Mouse (Mus musculus) forebrain, postnatal 0 days (tissue): ENCODE results near the gene Galnt9. TPM values are rescaled to one million over a fixed set of nuclear protein-coding genes. Genes with fewer than 3 reads are reported as not detected.
A peak's percentile ranks its signal among the peaks of the same experiment; 100 is the strongest.

Experiments used
- ATAC-seq: fragments of 200-750 bp; cut with Nextera tagmentation; 2 replicates; pipeline ENCODE4 v1.8.0; 2017; ENCODE audit warnings: mild to moderate bottlenecking, moderate library complexity
- DNase-seq: peaks from one replicate; pipeline ENCODE4 v3.0.0-alpha.2; 2015
- H3K27ac ChIP-seq: fragments of 300-500 bp; sonication (generic); 2 replicates; pipeline ENCODE4 v1.5.1; 2014; ENCODE audit warnings: low read depth, mild to moderate bottlenecking, antibody characterized with exemption, low read length, moderate library complexity, mixed read lengths
- H3K27me3 ChIP-seq: fragments of 300-500 bp; sonication (generic); 2 replicates; pipeline ENCODE4 v1.6.1; 2014; ENCODE audit warnings: mild to moderate bottlenecking, low read length, mixed read lengths; ENCODE audit not compliant: insufficient read depth
- H3K36me3 ChIP-seq: fragments of 300-500 bp; sonication (generic); 2 replicates; pipeline ENCODE4 v1.6.1; 2014; ENCODE audit warnings: mild to moderate bottlenecking, moderate library complexity; ENCODE audit not compliant: insufficient read depth
- H3K4me1 ChIP-seq: fragments of 300-500 bp; sonication (generic); 2 replicates; pipeline ENCODE4 v1.6.1; 2014; ENCODE audit warnings: antibody characterized with exemption; ENCODE audit not compliant: insufficient read depth
- H3K4me2 ChIP-seq: fragments of 300-500 bp; sonication (generic); 2 replicates; pipeline ENCODE4 v1.6.1; 2014; ENCODE audit warnings: low read depth, mild to moderate bottlenecking, moderate library complexity
- H3K4me3 ChIP-seq: fragments of 300-500 bp; sonication (generic); 2 replicates; pipeline ENCODE4 v1.5.1; 2014; ENCODE audit warnings: low read depth, low read length, mixed read lengths
- H3K9ac ChIP-seq: fragments of 300-500 bp; sonication (generic); 2 replicates; pipeline ENCODE4 v1.6.1; 2014; ENCODE audit warnings: mild to moderate bottlenecking
- H3K9me3 ChIP-seq: fragments of 300-500 bp; sonication (generic); 2 replicates; pipeline ENCODE4 v1.6.1; 2016; ENCODE audit warnings: low read length
- CTCF ChIP-seq: sonication (generic); IDR thresholded peaks from 2 replicates; pipeline ENCODE4 v1.5.1; 2016; ENCODE audit warnings: antibody characterized with exemption, control low read depth, low read depth
- WGBS: fragments of 180-500 bp; shearing (Covaris S2); extraction: QIAGEN DNeasy Blood & Tissue Kit; methylation state at CpG from one replicate; pipeline ENCODE4 v1.1.7; 2014; 5-methylcytosine and 5-hydroxymethylcytosine counted together
- polyA plus RNA-seq: library from polyadenylated mRNA; unstranded; fragments of >200 nt; fragmentation: Nextera tagmentation; extraction: Ambion mirVana; gene quantifications from 2 replicates; pipeline ENCODE4 v1.2.1, GENCODE M21; 2015
- total RNA-seq: library from RNA; depleted of rRNA; stranded (reverse); fragments of >200 nt; gene quantifications from 2 replicates; pipeline ENCODE4 v1.2.3, GENCODE M21; 2014

Gene Galnt9
- total and polyA plus RNA-seq, 2 experiments from 2014 or later, result 21.2 to 29.3 TPM

- H3K9ac ChIP-seq, result no peak overlapping the region
- H3K27me3 ChIP-seq, result no peaks in the 10 kb centered on the region
- H3K27ac ChIP-seq, result no peak overlapping the region
- H3K4me2 ChIP-seq, result no peak overlapping the region
- WGBS, result 69% methylated on average over 3 of the region's 3 CpGs
- no peak for TF ChIP-seq CTCF
- DNase-seq (no peak), ATAC-seq (no peak)
- H3K36me3 ChIP-seq, result peaks cover 6% of the 10 kb centered on the region
- 0 out of 2 replicates have a peak, but pooled peaks cover 3% of the 10 kb centered on the region for H3K4me1 ChIP-seq
- H3K9me3 ChIP-seq, result no peaks in the 10 kb centered on the region
- H3K4me3 ChIP-seq, result no peak overlapping the region
Observed at GRCm38 (mm10) chr5:110607767-110608166, 63.6 kb downstream of the Galnt9 start.

GRCm38 (mm10) chr5:110608336-110608735, 64.2 kb downstream of the Galnt9 start:
- ATAC-seq (no peak), DNase-seq (no peak)
- TF ChIP-seq CTCF, result no peak
- H3K4me2 ChIP-seq, result no peak overlapping the region
- no peak overlapping the region for H3K9ac ChIP-seq
- no peaks in the 10 kb centered on the region for H3K9me3 ChIP-seq
- H3K27me3 ChIP-seq, result no peaks in the 10 kb centered on the region
- 0 out of 2 replicates have a peak, but pooled peaks cover 3% of the 10 kb centered on the region for H3K4me1 ChIP-seq
- H3K36me3 ChIP-seq, result no peaks in the 10 kb centered on the region; the same call in 1 of the 2 replicates
- WGBS, result 63% methylated on average over 6 of the region's 6 CpGs
- H3K27ac ChIP-seq, result no peak overlapping the region
- no peak overlapping the region for H3K4me3 ChIP-seq

- DNase-seq, result no peak
- ATAC-seq, result no peak
- H3K27ac ChIP-seq, result no peak overlapping the region
Observed at GRCm38 (mm10) chr5:110608941-110609340, 64.8 kb downstream of the Galnt9 start.

GRCm38 (mm10) chr5:110609425-110609824, 65.3 kb downstream of the Galnt9 start:
- Histone ChIP-seq H3K9me3 (no peaks in the 10 kb centered on the region), H3K4me2 (no peak overlapping the region), H3K27ac (no peak overlapping the region), H3K36me3 (no peaks in the 10 kb centered on the region; the same call in 1 of the 2 replicates), H3K27me3 (no peaks in the 10 kb centered on the region), H3K4me3 (no peak overlapping the region), H3K9ac (no peak overlapping the region), H3K4me1 (0 out of 2 replicates have a peak, but pooled peaks cover 3% of the 10 kb centered on the region)
- WGBS, result 75% methylated on average over 3 of the region's 3 CpGs
- DNase-seq, result no peak
- no peak for ATAC-seq
- no peak for TF ChIP-seq CTCF

More at GRCm38 (mm10) chr5:110608941-110609340, 64.8 kb downstream of the Galnt9 start:
- Histone ChIP-seq H3K36me3 (no peaks in the 10 kb centered on the region; the same call in 1 of the 2 replicates), H3K9ac (no peak overlapping the region), H3K4me2 (no peak overlapping the region), H3K4me3 (no peak overlapping the region), H3K27me3 (no peaks in the 10 kb centered on the region), H3K4me1 (0 out of 2 replicates have a peak, but pooled peaks cover 3% of the 10 kb centered on the region), H3K9me3 (no peaks in the 10 kb centered on the region)
- 20% methylated on average over 8 of the region's 8 CpGs for WGBS
- no peak for TF ChIP-seq CTCF

- Histone ChIP-seq H3K4me2 (no peak overlapping the region), H3K9me3 (no peaks in the 10 kb centered on the region), H3K4me1 (0 out of 2 replicates have a peak, but pooled peaks cover 3% of the 10 kb centered on the region), H3K4me3 (no peak overlapping the region), H3K27me3 (no peaks in the 10 kb centered on the region), H3K27ac (no peak overlapping the region), H3K36me3 (peaks cover 3% of the 10 kb centered on the region; the same call in 1 of the 2 replicates), H3K9ac (no peak overlapping the region)
- no peak for TF ChIP-seq CTCF
- 52% methylated on average over 5 of the region's 5 CpGs for WGBS
- ATAC-seq, result no peak
- no peak for DNase-seq
Observed at GRCm38 (mm10) chr5:110609868-110610267, 65.7 kb downstream of the Galnt9 start.

GRCm38 (mm10) chr5:110610484-110610883, 66.3 kb downstream of the Galnt9 start:
- TF ChIP-seq CTCF, result no peak
- Histone ChIP-seq H3K9ac (no peak overlapping the region), H3K4me1 (0 out of 2 replicates have a peak, but pooled peaks cover 3% of the 10 kb centered on the region), H3K4me3 (no peak overlapping the region), H3K4me2 (no peak overlapping the region), H3K9me3 (no peaks in the 10 kb centered on the region), H3K27me3 (no peaks in the 10 kb centered on the region), H3K27ac (no peak overlapping the region), H3K36me3 (peaks cover 6% of the 10 kb centered on the region; the same call in 1 of the 2 replicates)
- WGBS, result 88% methylated on average over 7 of the region's 7 CpGs
- DNase-seq (no peak), ATAC-seq (no peak)

- Histone ChIP-seq H3K27ac (0 out of 2 replicates have a peak overlapping the region, but pooled peaks have one; percentile 21), H3K36me3 (peaks cover 6% of the 10 kb centered on the region; the same call in 1 of the 2 replicates), H3K4me1 (0 out of 2 replicates have a peak, but pooled peaks cover 3% of the 10 kb centered on the region), H3K27me3 (no peaks in the 10 kb centered on the region), H3K4me2 (no peak overlapping the region), H3K9ac (no peak overlapping the region), H3K4me3 (no peak overlapping the region), H3K9me3 (no peaks in the 10 kb centered on the region)
- DNase-seq (peak; percentile 62), ATAC-seq (peak; percentile 90)
- 58% methylated on average over 5 of the region's 5 CpGs for WGBS
- no peak for TF ChIP-seq CTCF
Observed at GRCm38 (mm10) chr5:110611435-110612158, 67.4 kb downstream of the Galnt9 start.
